Mouse (Mus musculus): ENCODE data around the gene 2310039H08Rik.
A peak's percentile ranks its signal among the peaks of the same experiment; 100 is the strongest.
"Not testable (repeated sequence)": the region's sequence is repeated elsewhere in the genome, so short reads cannot be mapped to it uniquely, and the experiment has no call there.

2310039H08Rik gene

GRCm38 (mm10) chr17:46747234-46747633 is 25.2 kb upstream of the 2310039H08Rik start:
- DNase-seq (ENCODE audit: low read depth, low spot score) = no peak
- Histone ChIP-seq H3K27me3 (ENCODE audit: control insufficient read depth, insufficient read depth, low read length, poor library complexity, severe bottlenecking) (no peaks in the 10 kb centered on the region), H3K36me3 (ENCODE audit: control insufficient read depth, insufficient read depth, low read length, poor library complexity, severe bottlenecking) (peaks cover 22% of the 10 kb centered on the region)

- DNase-seq (ENCODE audit: low read depth, low spot score) = no peak
- Histone ChIP-seq H3K36me3 (ENCODE audit: control insufficient read depth, insufficient read depth, low read length, poor library complexity, severe bottlenecking) (peaks cover 21% of the 10 kb centered on the region), H3K27me3 (ENCODE audit: control insufficient read depth, insufficient read depth, low read length, poor library complexity, severe bottlenecking) (no peaks in the 10 kb centered on the region)
Measured at GRCm38 (mm10) chr17:46747806-46748205, 24.6 kb upstream of the 2310039H08Rik start.

- Histone ChIP-seq H3K36me3 (ENCODE audit: control insufficient read depth, insufficient read depth, low read length, poor library complexity, severe bottlenecking) (peaks cover 15% of the 10 kb centered on the region), H3K27me3 (ENCODE audit: control insufficient read depth, insufficient read depth, low read length, poor library complexity, severe bottlenecking) (no peaks in the 10 kb centered on the region)
- no peak for DNase-seq (ENCODE audit: low read depth, low spot score)
Measured at GRCm38 (mm10) chr17:46749282-46749681, 23.2 kb upstream of the 2310039H08Rik start.

GRCm38 (mm10) chr17:46750580-46750979 is 21.9 kb upstream of the 2310039H08Rik start:
- H3K36me3 ChIP-seq (ENCODE audit: control insufficient read depth, insufficient read depth, low read length, poor library complexity, severe bottlenecking) = peaks cover 7% of the 10 kb centered on the region
- no peaks in the 10 kb centered on the region for H3K27me3 ChIP-seq (ENCODE audit: control insufficient read depth, insufficient read depth, low read length, poor library complexity, severe bottlenecking)

GRCm38 (mm10) chr17:46751056-46751793 is 21.2 kb upstream of the 2310039H08Rik start:
- H3K27me3 ChIP-seq (ENCODE audit: control insufficient read depth, insufficient read depth, low read length, poor library complexity, severe bottlenecking) = no peaks in the 10 kb centered on the region
- peak; percentile 96 for DNase-seq (ENCODE audit: low read depth, low spot score)
- H3K36me3 ChIP-seq (ENCODE audit: control insufficient read depth, insufficient read depth, low read length, poor library complexity, severe bottlenecking) = peaks cover 2% of the 10 kb centered on the region

More at GRCm38 (mm10) chr17:46750580-46750979, 21.9 kb upstream of the 2310039H08Rik start:
- no peak for DNase-seq (ENCODE audit: low read depth, low spot score)

GRCm38 (mm10) chr17:46751794-46752556 is 20.5 kb upstream of the 2310039H08Rik start, which contains the start of gene Cnpy3:
Cnpy3 (minus strand) TSS chr17:46752214.
- no peaks in the 10 kb centered on the region; the same call in none of the 2 replicates for H3K36me3 ChIP-seq (ENCODE audit: control insufficient read depth, insufficient read depth, low read length, poor library complexity, severe bottlenecking)
- DNase-seq (ENCODE audit: low read depth, low spot score) = peak; percentile 99
- H3K27me3 ChIP-seq (ENCODE audit: control insufficient read depth, insufficient read depth, low read length, poor library complexity, severe bottlenecking) = no peaks in the 10 kb centered on the region

GRCm38 (mm10) chr17:46758753-46759152 is 13.7 kb upstream of the 2310039H08Rik start:
- Histone ChIP-seq H3K36me3 (ENCODE audit: control insufficient read depth, insufficient read depth, low read length, poor library complexity, severe bottlenecking) (no peaks in the 10 kb centered on the region), H3K27me3 (ENCODE audit: control insufficient read depth, insufficient read depth, low read length, poor library complexity, severe bottlenecking) (no peaks in the 10 kb centered on the region)
- DNase-seq (ENCODE audit: low read depth, low spot score) = no peak

- Histone ChIP-seq H3K27me3 (ENCODE audit: control insufficient read depth, insufficient read depth, low read length, poor library complexity, severe bottlenecking) (no peaks in the 10 kb centered on the region), H3K36me3 (ENCODE audit: control insufficient read depth, insufficient read depth, low read length, poor library complexity, severe bottlenecking) (no peaks in the 10 kb centered on the region)
- no peak for DNase-seq (ENCODE audit: low read depth, low spot score)
Measured at GRCm38 (mm10) chr17:46763544-46763943, 8.9 kb upstream of the 2310039H08Rik start, which contains the start of gene Ptcra. Ptcra (minus strand) TSS chr17:46763712.

GRCm38 (mm10) chr17:46764916-46765315 is 7.5 kb upstream of the 2310039H08Rik start:
- DNase-seq (ENCODE audit: low read depth, low spot score); H3K27me3 ChIP-seq (ENCODE audit: control insufficient read depth, insufficient read depth, low read length, poor library complexity, severe bottlenecking); H3K36me3 ChIP-seq (ENCODE audit: control insufficient read depth, insufficient read depth, low read length, poor library complexity, severe bottlenecking): not testable (repeated sequence)

GRCm38 (mm10) chr17:46767868-46768267 is 4.6 kb upstream of the 2310039H08Rik start:
- H3K36me3 ChIP-seq (ENCODE audit: control insufficient read depth, insufficient read depth, low read length, poor library complexity, severe bottlenecking) = no peaks in the 10 kb centered on the region
- no peaks in the 10 kb centered on the region for H3K27me3 ChIP-seq (ENCODE audit: control insufficient read depth, insufficient read depth, low read length, poor library complexity, severe bottlenecking)
- DNase-seq (ENCODE audit: low read depth, low spot score) = no peak

- Histone ChIP-seq H3K27me3 (ENCODE audit: control insufficient read depth, insufficient read depth, low read length, poor library complexity, severe bottlenecking) (no peaks in the 10 kb centered on the region), H3K36me3 (ENCODE audit: control insufficient read depth, insufficient read depth, low read length, poor library complexity, severe bottlenecking) (no peaks in the 10 kb centered on the region; the same call in 1 of the 2 replicates)
- no peak for DNase-seq (ENCODE audit: low read depth, low spot score)
Measured at GRCm38 (mm10) chr17:46770546-46770945, 1.9 kb upstream of the 2310039H08Rik start.

- no peaks in the 10 kb centered on the region; the same call in none of the 2 replicates for H3K36me3 ChIP-seq (ENCODE audit: control insufficient read depth, insufficient read depth, low read length, poor library complexity, severe bottlenecking)
- H3K27me3 ChIP-seq (ENCODE audit: control insufficient read depth, insufficient read depth, low read length, poor library complexity, severe bottlenecking) = no peaks in the 10 kb centered on the region
- DNase-seq (ENCODE audit: low read depth, low spot score) = peak; percentile 25
Measured at GRCm38 (mm10) chr17:46771025-46771424, 1.4 kb upstream of the 2310039H08Rik start.

GRCm38 (mm10) chr17:46771616-46772015 is 819 bp upstream of the 2310039H08Rik start:
- Histone ChIP-seq H3K27me3 (ENCODE audit: control insufficient read depth, insufficient read depth, low read length, poor library complexity, severe bottlenecking) (no peaks in the 10 kb centered on the region), H3K36me3 (ENCODE audit: control insufficient read depth, insufficient read depth, low read length, poor library complexity, severe bottlenecking) (no peaks in the 10 kb centered on the region; the same call in none of the 2 replicates)
- no peak for DNase-seq (ENCODE audit: low read depth, low spot score)

GRCm38 (mm10) chr17:46772038-46772403 is 414 bp upstream of the 2310039H08Rik start:
- no peaks in the 10 kb centered on the region; the same call in none of the 2 replicates for H3K36me3 ChIP-seq (ENCODE audit: control insufficient read depth, insufficient read depth, low read length, poor library complexity, severe bottlenecking)
- DNase-seq (ENCODE audit: low read depth, low spot score) = no peak
- H3K27me3 ChIP-seq (ENCODE audit: control insufficient read depth, insufficient read depth, low read length, poor library complexity, severe bottlenecking) = no peaks in the 10 kb centered on the region

Data from splenic B cell, adult 2 months (primary cell).